Mouse (Mus musculus) stomach, embryonic 14.5 days (tissue): ENCODE measurements at regions not wholly inside any gene's neighbourhood (a gene's known extent, or its start where the extent isn't known, plus 50 kb on each side); places are given as distances from the start of the nearest gene placed in this dataset. TPM values are rescaled to one million over a fixed set of nuclear protein-coding genes. Genes with fewer than 3 reads are reported as not detected.

Source experiments
- ATAC-seq: fragments of 200-750 bp; cut with Nextera tagmentation; 2 replicates; pipeline ENCODE4 v1.8.0; 2017; ENCODE audit warnings: low read depth, moderate TSS enrichment; ENCODE audit not compliant: insufficient number of reproducible peaks, insufficient read depth, low FRiP score
- H3K27ac ChIP-seq: fragments of 300-500 bp; sonication (generic); 2 replicates; pipeline ENCODE4 v1.5.1; 2014; ENCODE audit warnings: mild to moderate bottlenecking, low read length, moderate library complexity, mixed read lengths
- H3K27me3 ChIP-seq: fragments of 300-500 bp; sonication (generic); 2 replicates; pipeline ENCODE4 v1.6.1; 2014; ENCODE audit warnings: low read length, control low read depth, mixed read lengths; ENCODE audit not compliant: control insufficient read depth, insufficient read depth
- H3K36me3 ChIP-seq: fragments of 300-500 bp; sonication (generic); 2 replicates; pipeline ENCODE4 v1.6.1; 2014; ENCODE audit warnings: mild to moderate bottlenecking, control low read depth, low read length, moderate library complexity, mixed read lengths; ENCODE audit not compliant: control insufficient read depth, insufficient read depth
- H3K4me1 ChIP-seq: fragments of 300-500 bp; sonication (generic); 2 replicates; pipeline ENCODE4 v1.6.1; 2014; ENCODE audit warnings: low read length, control low read depth, mixed read lengths; ENCODE audit not compliant: control insufficient read depth, insufficient read depth
- H3K4me2 ChIP-seq: fragments of 300-500 bp; sonication (generic); replicated peaks from 2 replicates; pipeline ENCODE4 v1.6.1; 2014; ENCODE audit warnings: low read depth, low read length, control low read depth
- H3K4me3 ChIP-seq: fragments of 300-500 bp; sonication (generic); 2 replicates; pipeline ENCODE4 v1.5.1; 2014; ENCODE audit warnings: low read depth, low read length, control low read depth
- H3K9ac ChIP-seq: fragments of 300-500 bp; sonication (generic); replicated peaks from 2 replicates; pipeline ENCODE4 v1.6.1; 2014; ENCODE audit warnings: low read depth, mild to moderate bottlenecking, control low read depth, low read length, moderate library complexity, mixed read lengths
- H3K9me3 ChIP-seq: fragments of 300-500 bp; sonication (generic); 2 replicates; pipeline ENCODE4 v1.6.1; 2016; ENCODE audit warnings: low read depth, low read length, control low read depth; ENCODE audit not compliant: control insufficient read depth
- WGBS: fragments of 180-500 bp; shearing (Covaris S2); extraction: QIAGEN DNeasy Blood & Tissue Kit; methylation state at CpG from one replicate; pipeline ENCODE4 v1.1.7; 2014; 5-methylcytosine and 5-hydroxymethylcytosine counted together
- microRNA-seq: library from miRNA; unstranded; fragments of <30 nt; microRNA quantifications from one replicate; pipeline ENCODE4, GENCODE M21; 2016

GRCm38 (mm10) chr8:109434538-109434937 lies 59.3 kb upstream of the Pmfbp1 start:
- no peaks in the 10 kb centered on the region for H3K36me3 ChIP-seq
- no peak overlapping the region for H3K4me2 ChIP-seq
- 86% methylated on average over 12 of the region's 12 CpGs for WGBS
- no peak overlapping the region for H3K9ac ChIP-seq
- H3K4me1 ChIP-seq, result no peaks in the 10 kb centered on the region; the same call in 1 of the 2 replicates
- H3K9me3 ChIP-seq, result no peaks in the 10 kb centered on the region
- no peak overlapping the region for H3K27ac ChIP-seq
- no peaks in the 10 kb centered on the region for H3K27me3 ChIP-seq
- H3K4me3 ChIP-seq, result no peak overlapping the region
- ATAC-seq, result no peak

GRCm38 (mm10) chr8:109436056-109436455 lies 57.8 kb upstream of the Pmfbp1 start:
- H3K4me2 ChIP-seq, result peak overlapping the region; percentile 22; the same call in 1 of the 2 replicates

DNA sequence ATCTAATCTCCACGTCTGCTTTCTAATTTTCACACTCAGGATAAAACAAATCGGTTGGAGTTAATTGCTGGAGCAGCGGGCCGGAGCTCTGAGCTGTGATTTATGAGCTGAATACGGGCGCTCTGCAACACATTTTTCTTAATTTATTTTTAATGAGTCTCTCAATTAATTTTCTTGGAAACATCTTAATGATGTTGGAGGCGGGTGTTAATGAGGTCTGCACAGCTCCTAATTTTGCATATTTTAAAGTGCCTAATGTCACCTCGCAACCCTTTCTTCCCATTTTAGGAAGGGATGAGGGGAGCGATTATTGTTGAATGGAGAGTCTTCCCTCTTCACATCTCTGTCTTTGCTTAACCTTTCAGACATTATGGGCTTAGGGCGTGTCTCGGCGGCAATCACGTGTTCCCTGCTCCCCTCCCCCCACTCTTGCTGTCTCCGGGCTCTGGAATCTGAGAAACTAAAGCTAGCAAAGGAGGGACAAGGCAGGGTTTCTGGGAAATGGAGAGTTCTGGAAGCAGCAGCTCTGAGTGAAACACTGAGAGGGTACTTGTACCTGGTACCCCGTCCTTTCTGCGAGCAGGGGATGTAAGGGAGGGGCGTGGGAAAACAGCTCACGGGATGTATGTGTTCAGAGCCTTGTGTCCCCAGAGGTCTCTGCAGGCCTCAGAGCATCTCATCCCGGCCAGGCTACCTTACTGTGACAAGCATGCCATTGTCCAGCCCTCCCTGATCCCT lies 56.8 kb upstream of the Pmfbp1 start:
- no peak overlapping the region for H3K9ac ChIP-seq
- ATAC-seq, result no peak
- peak overlapping the region; percentile 4 for H3K4me3 ChIP-seq
- WGBS, result 46% methylated on average over 19 of the region's 19 CpGs
- no peaks in the 10 kb centered on the region for H3K27me3 ChIP-seq
- H3K36me3 ChIP-seq, result no peaks in the 10 kb centered on the region
- H3K4me1 ChIP-seq, result no peaks in the 10 kb centered on the region; the same call in 1 of the 2 replicates
- no peaks in the 10 kb centered on the region for H3K9me3 ChIP-seq
- no peak overlapping the region for H3K27ac ChIP-seq
- peak overlapping the region; percentile 22 for H3K4me2 ChIP-seq

More at GRCm38 (mm10) chr8:109436056-109436455, 57.8 kb upstream of the Pmfbp1 start:
- ATAC-seq, result no peak
- Histone ChIP-seq H3K27me3 (no peaks in the 10 kb centered on the region), H3K27ac (no peak overlapping the region), H3K9ac (no peak overlapping the region), H3K36me3 (no peaks in the 10 kb centered on the region), H3K4me1 (no peaks in the 10 kb centered on the region; the same call in 1 of the 2 replicates), H3K9me3 (no peaks in the 10 kb centered on the region), H3K4me3 (no peak overlapping the region)
- WGBS, result 87% methylated on average over 4 of the region's 4 CpGs

- ATAC-seq, result no peak
Measured at GRCm38 (mm10) chr8:109438531-109438930, 55.3 kb upstream of the Pmfbp1 start.

More at GRCm38 (mm10) chr8:109438531-109438930, 55.3 kb upstream of the Pmfbp1 start:
- Histone ChIP-seq H3K9me3 (no peaks in the 10 kb centered on the region), H3K4me2 (no peak overlapping the region), H3K27me3 (no peaks in the 10 kb centered on the region), H3K4me1 (no peaks in the 10 kb centered on the region; the same call in 1 of the 2 replicates), H3K27ac (no peak overlapping the region), H3K4me3 (no peak overlapping the region), H3K9ac (no peak overlapping the region), H3K36me3 (no peaks in the 10 kb centered on the region)
- 91% methylated on average over 7 of the region's 7 CpGs for WGBS

Small RNA genes in the stretch of these regions (microRNA-seq; reads per million reads assigned to microRNA genes)
- not detected for gene Gm23163
